Mouse (Mus musculus) lung, adult 2 months (tissue): ENCODE measurements around the gene Rora.

ENCODE experiments used
- CTCF ChIP-seq: fragments of 200-500 bp; IDR thresholded peaks from 2 replicates; pipeline ENCODE4 v1.5.1; 2011; ENCODE audit warnings: mild to moderate bottlenecking, low read length, control low read depth; ENCODE audit not compliant: insufficient read depth
- POLR2A ChIP-seq: fragments of 200-500 bp; IDR thresholded peaks from 2 replicates; pipeline ENCODE4 v1.6.1; 2011; ENCODE audit warnings: low read depth, mild to moderate bottlenecking, control low read depth, low read length, borderline replicate concordance; ENCODE audit errors: extremely low read depth

DNA sequence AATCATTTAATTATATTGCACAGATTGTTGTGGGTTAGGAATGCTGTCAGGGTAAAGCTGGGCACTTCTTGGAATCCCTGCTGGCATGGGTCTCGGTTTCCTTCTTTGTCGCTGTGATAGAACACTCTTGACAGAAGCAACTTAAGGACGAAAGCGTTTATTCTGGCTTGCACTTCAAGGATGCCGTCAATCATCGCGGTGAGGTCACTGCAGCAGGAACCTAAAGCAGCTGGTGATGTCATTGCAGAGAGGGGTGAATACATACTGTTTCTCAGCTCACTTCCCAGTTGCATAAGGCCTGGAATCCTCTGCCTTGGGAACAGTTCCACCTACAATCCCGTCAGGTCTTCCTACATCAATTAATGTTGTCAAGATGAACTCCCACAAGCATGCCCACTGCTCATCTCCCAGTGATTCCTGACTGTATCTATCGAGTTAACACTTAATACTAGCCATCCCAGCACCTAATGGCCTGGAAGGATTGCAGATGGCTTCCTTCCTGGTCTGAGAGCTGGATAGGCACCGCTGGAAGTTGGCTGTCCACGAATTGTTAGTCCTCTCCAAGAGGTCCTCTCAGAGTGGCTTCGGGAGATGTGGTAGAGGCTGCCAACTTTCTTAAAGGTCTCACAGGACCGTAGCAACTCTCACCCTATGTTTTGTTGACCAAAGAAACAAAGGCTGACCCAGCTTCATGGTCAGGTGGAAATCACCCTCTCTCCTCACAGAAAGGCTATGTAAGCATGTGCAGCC, 334.8 kb downstream of the Rora start:
- no peak for TF ChIP-seq CTCF
- no peak for TF ChIP-seq POLR2A
